Mouse (Mus musculus): ENCODE measurements around the gene Snx20.

DNA sequence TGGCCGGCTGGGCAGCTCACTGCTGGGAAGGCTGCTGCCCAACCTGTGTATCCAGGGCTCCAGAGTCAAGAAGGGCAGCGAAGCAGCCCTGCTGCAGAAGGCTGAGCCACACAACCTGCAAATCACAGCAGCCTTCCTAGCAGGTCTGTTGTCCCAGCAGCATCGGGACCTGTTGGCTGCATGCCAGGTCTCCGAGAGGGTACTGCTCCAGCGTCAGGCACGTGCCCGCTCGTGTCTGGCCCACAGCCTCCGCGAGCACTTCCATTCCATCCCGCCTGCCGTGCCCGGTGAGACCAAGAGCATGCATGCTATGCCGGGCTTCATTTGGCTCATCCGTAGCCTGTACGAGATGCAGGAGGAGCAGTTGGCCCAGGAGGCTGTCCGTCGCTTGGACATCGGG, 29.0 kb upstream of the Snx20 start:
- TF ChIP-seq POLR2A (IDR thresholded peaks at IDR 0.05; ENCODE audit: control insufficient read depth, low read depth, low read length) (no peak), CTCF (IDR thresholded peaks at IDR 0.05; ENCODE audit: control insufficient read depth, insufficient read depth, insufficient replicate concordance, low read depth, low read length) (no peak)

Measured in testis, adult 2 months (tissue).